Mouse (Mus musculus) neural tube, embryonic 12.5 days (tissue): ENCODE results near the gene Fosl1. TPM values are rescaled to one million over a fixed set of nuclear protein-coding genes. Genes with fewer than 3 reads are reported as not detected.
"Not testable (repeated sequence)": the region's sequence is repeated elsewhere in the genome, so short reads cannot be mapped to it uniquely, and the experiment has no call there.

Source experiments
- ATAC-seq: fragments of 200-750 bp; cut with Nextera tagmentation; 2 replicates; pipeline ENCODE4 v1.8.0; 2017; ENCODE audit warnings: low read depth, mild to moderate bottlenecking, moderate TSS enrichment, moderate library complexity; ENCODE audit not compliant: low FRiP score
- H3K27ac ChIP-seq: fragments of 300-500 bp; sonication (generic); 2 replicates; pipeline ENCODE4 v1.5.1; 2016
- H3K27me3 ChIP-seq: fragments of 300-500 bp; sonication (generic); replicated peaks from 2 replicates; pipeline ENCODE4 v1.6.1; 2016; ENCODE audit warnings: mild to moderate bottlenecking
- H3K36me3 ChIP-seq: fragments of 300-500 bp; sonication (generic); 2 replicates; pipeline ENCODE4 v1.6.1; 2016; ENCODE audit warnings: mild to moderate bottlenecking
- H3K4me1 ChIP-seq: fragments of 300-500 bp; sonication (generic); 2 replicates; pipeline ENCODE4 v1.6.1; 2016
- H3K4me2 ChIP-seq: fragments of 300-500 bp; sonication (generic); replicated peaks from 2 replicates; pipeline ENCODE4 v1.6.1; 2016; ENCODE audit warnings: mild to moderate bottlenecking
- H3K4me3 ChIP-seq: fragments of 300-500 bp; sonication (generic); 2 replicates; pipeline ENCODE4 v1.5.1; 2016
- H3K9ac ChIP-seq: fragments of 300-500 bp; sonication (generic); 2 replicates; pipeline ENCODE4 v1.6.1; 2016; ENCODE audit warnings: mild to moderate bottlenecking
- H3K9me3 ChIP-seq: fragments of 300-500 bp; sonication (generic); 2 replicates; pipeline ENCODE4 v1.6.1; 2016; ENCODE audit warnings: mild to moderate bottlenecking
- WGBS: fragments of 180-500 bp; shearing (Covaris S2); methylation state at CpG from one replicate; pipeline ENCODE4 v1.1.7; 2016; 5-methylcytosine and 5-hydroxymethylcytosine counted together
- polyA plus RNA-seq: library from polyadenylated mRNA; unstranded; fragments of >200 nt; fragmentation: Nextera tagmentation; extraction: Ambion mirVana; gene quantifications from 2 replicates; pipeline ENCODE4 v1.2.1, GENCODE M21; 2016

Gene Fosl1
- not detected in 2 replicates for polyA plus RNA-seq

GRCm38 (mm10) chr19:5447515-5448353 lies at the start of gene Fosl1:
Fosl1 (plus strand) TSS chr19:5447547.
- H3K4me1 ChIP-seq = peaks cover 16% of the 10 kb centered on the region
- WGBS = 1% methylated on average over 70 of the region's 70 CpGs
- ATAC-seq = 0 out of 2 replicates have a peak, but pooled peaks have one; percentile 44
- peak within 1 kb of the TSS; percentile 54 for H3K9ac ChIP-seq
- peaks cover 60% of the 10 kb centered on the region for H3K27me3 ChIP-seq
- no peaks in the 10 kb centered on the region for H3K9me3 ChIP-seq
- H3K4me2 ChIP-seq = peak within 1 kb of the TSS; percentile 95
- H3K27ac ChIP-seq = no peak within 1 kb of the TSS
- H3K36me3 ChIP-seq = no peaks in the 10 kb centered on the region
- H3K4me3 ChIP-seq = peak within 1 kb of the TSS; percentile 34

DNA sequence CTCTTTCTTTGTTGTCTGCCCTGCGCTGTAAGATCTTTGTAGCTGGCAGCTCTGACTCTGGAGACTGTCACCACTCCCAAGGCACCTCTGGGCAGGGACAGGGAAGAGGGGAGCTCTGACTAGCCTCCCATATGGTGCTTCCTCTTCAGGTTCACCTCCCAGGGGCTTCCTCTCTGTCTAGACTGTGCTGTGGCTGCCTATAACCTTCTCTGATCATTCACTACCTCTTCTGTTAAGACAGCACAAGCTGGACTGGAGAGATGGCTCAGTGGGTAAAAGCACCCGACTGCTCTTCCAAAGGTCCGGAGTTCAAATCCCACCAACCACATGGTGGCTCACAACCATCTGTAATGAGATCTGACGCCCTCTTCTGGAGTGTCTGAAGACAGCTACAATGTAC lies 46.3 kb upstream of the Fosl1 start:
- H3K27me3 ChIP-seq, H3K9me3 ChIP-seq, H3K9ac ChIP-seq, ATAC-seq, H3K27ac ChIP-seq, H3K4me1 ChIP-seq, H3K36me3 ChIP-seq, H3K4me3 ChIP-seq, H3K4me2 ChIP-seq: not testable (repeated sequence)
- WGBS = 72% methylated on average over 4 of the region's 4 CpGs

DNA sequence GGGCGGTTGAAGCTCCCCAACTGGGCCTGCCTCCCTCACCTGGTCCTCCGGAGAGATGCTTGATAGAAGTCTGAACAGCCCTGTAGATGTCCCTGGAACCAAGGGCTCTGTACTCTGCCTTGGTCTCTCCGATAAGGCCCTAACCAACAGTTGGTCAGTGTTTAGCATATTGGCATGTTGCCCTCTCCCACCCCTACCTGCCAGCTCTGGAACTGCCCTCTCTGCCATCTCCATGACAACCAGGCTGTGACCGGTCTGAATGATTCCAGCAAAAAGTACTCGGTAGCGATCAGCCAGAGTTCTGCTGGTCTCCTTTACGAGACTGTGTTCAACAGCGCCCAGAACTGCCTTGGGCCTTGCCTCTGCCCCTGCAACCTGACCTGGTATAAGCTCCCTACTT lies 45.1 kb upstream of the Fosl1 start, which contains the start of gene Tsga10ip:
Gene Tsga10ip (minus strand): TSS at position 234 of the 400 bp plus-strand sequence.
- WGBS = 81% methylated on average over 8 of the region's 8 CpGs

DNA sequence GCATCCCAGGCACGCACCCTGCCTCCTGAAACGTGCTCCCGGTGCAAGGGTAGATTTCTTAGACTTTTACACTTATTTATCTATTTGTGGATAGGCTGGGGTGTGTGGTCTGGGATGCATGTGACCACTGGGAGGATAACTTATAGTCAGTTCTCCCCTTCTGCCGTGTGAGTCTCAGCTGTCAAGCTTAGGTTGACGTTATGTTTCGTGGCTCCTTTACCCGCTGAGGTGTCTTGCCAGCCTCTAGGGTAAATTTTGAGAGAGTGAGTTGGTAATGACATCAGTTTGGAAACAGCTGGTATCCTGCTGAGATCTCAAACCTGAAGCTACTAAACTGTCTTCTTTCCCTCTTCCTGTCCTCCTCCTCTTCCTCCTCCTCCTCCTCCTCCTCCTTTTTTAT lies 41.4 kb upstream of the Fosl1 start:
- no peaks in the 10 kb centered on the region for H3K36me3 ChIP-seq
- H3K27me3 ChIP-seq = no peaks in the 10 kb centered on the region
- no peaks in the 10 kb centered on the region for H3K9me3 ChIP-seq
- H3K4me2 ChIP-seq = peak overlapping the region; percentile 59
- 0 out of 2 replicates have a peak, but pooled peaks cover 5% of the 10 kb centered on the region for H3K4me1 ChIP-seq
- peak overlapping the region; percentile 26; the same call in 1 of the 2 replicates for H3K4me3 ChIP-seq
- H3K9ac ChIP-seq = peak overlapping the region; percentile 35; the same call in 1 of the 2 replicates
- ATAC-seq = no peak
- no peak overlapping the region for H3K27ac ChIP-seq
- 27% methylated on average over 7 of the region's 7 CpGs for WGBS

More for the DNA sequence above, 45.1 kb upstream of the Fosl1 start, which contains the start of gene Tsga10ip:
- no peaks in the 10 kb centered on the region for H3K9me3 ChIP-seq
- H3K36me3 ChIP-seq = no peaks in the 10 kb centered on the region
- H3K9ac ChIP-seq = no peak within 1 kb of the TSS
- H3K4me2 ChIP-seq = no peak within 1 kb of the TSS
- no peak within 1 kb of the TSS for H3K4me3 ChIP-seq
- H3K27me3 ChIP-seq = no peaks in the 10 kb centered on the region
- ATAC-seq = no peak
- no peak within 1 kb of the TSS for H3K27ac ChIP-seq
- H3K4me1 ChIP-seq = 0 out of 2 replicates have a peak, but pooled peaks cover under 1% of the 10 kb centered on the region

DNA sequence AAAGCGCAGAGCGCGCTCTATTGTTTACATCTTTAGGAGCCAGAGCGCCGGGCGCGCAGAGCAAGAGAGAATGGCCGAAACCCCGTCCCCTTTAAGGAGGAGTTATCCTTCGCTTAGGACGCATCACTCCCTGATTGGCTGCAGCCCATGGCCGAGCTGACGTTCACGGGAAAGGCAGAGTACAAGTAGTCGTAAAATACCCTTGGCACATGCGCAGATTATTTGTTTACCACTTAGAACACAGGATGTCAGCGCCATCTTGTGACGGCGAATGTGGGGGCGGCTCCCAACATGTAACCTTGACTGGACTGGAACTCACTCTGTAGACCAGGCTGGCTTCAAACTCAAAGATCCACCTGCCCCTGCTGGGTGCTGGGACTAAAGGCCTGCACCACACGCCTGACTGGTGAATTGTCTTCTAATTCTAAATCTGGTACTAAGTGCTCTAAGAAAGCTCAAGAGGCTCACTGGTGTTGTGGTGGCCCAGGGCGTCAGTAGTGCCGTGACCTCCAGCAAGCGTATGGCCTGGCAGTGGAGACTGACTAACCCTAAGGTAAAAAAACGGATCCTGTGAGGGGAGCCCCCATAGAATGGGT lies 40.7 kb upstream of the Fosl1 start:
- peak; percentile 86 for ATAC-seq
- H3K27ac ChIP-seq = peak overlapping the region; percentile 73; the same call in 1 of the 2 replicates
- peak overlapping the region; percentile 51 for H3K4me3 ChIP-seq
- not testable (repeated sequence) for H3K36me3 ChIP-seq, H3K9me3 ChIP-seq, H3K27me3 ChIP-seq, H3K4me1 ChIP-seq
- 18% methylated on average over 25 of the region's 25 CpGs for WGBS
- peak overlapping the region; percentile 64 for H3K4me2 ChIP-seq
- H3K9ac ChIP-seq = peak overlapping the region; percentile 64

GRCm38 (mm10) chr19:5407133-5407532 lies 40.2 kb upstream of the Fosl1 start:
- peak overlapping the region; percentile 64 for H3K4me2 ChIP-seq
- no peaks in the 10 kb centered on the region for H3K36me3 ChIP-seq
- peak; percentile 70 for ATAC-seq
- no peaks in the 10 kb centered on the region for H3K9me3 ChIP-seq
- peak overlapping the region; percentile 64 for H3K9ac ChIP-seq
- no peaks in the 10 kb centered on the region for H3K27me3 ChIP-seq
- peak overlapping the region; percentile 73; the same call in 1 of the 2 replicates for H3K27ac ChIP-seq
- WGBS = 21% methylated on average over 7 of the region's 7 CpGs
- peak overlapping the region; percentile 51 for H3K4me3 ChIP-seq
- peaks cover 5% of the 10 kb centered on the region; the same call in 1 of the 2 replicates for H3K4me1 ChIP-seq

GRCm38 (mm10) chr19:5408057-5409001 lies 39.0 kb upstream of the Fosl1 start:
- ATAC-seq = no peak
- H3K27ac ChIP-seq = no peak overlapping the region
- H3K9me3 ChIP-seq = no peaks in the 10 kb centered on the region
- no peak overlapping the region for H3K9ac ChIP-seq
- H3K4me1 ChIP-seq = peaks cover 5% of the 10 kb centered on the region; the same call in 1 of the 2 replicates
- H3K4me2 ChIP-seq = peak overlapping the region; percentile 64; the same call in 1 of the 2 replicates
- no peaks in the 10 kb centered on the region for H3K36me3 ChIP-seq
- 91% methylated on average over 13 of the region's 13 CpGs for WGBS
- no peaks in the 10 kb centered on the region for H3K27me3 ChIP-seq
- H3K4me3 ChIP-seq = no peak overlapping the region

- Histone ChIP-seq H3K4me3 (no peak overlapping the region), H3K4me1 (peaks cover 5% of the 10 kb centered on the region; the same call in 1 of the 2 replicates), H3K4me2 (no peak overlapping the region), H3K9ac (no peak overlapping the region), H3K27me3 (no peaks in the 10 kb centered on the region), H3K27ac (no peak overlapping the region), H3K36me3 (no peaks in the 10 kb centered on the region), H3K9me3 (no peaks in the 10 kb centered on the region)
- WGBS = 85% methylated on average over 5 of the region's 5 CpGs
- no peak for ATAC-seq
Measured at GRCm38 (mm10) chr19:5409068-5409467, 38.3 kb upstream of the Fosl1 start.

GRCm38 (mm10) chr19:5410641-5411040 lies 36.7 kb upstream of the Fosl1 start:
- H3K4me2 ChIP-seq = no peak overlapping the region
- 91% methylated on average over 5 of the region's 5 CpGs for WGBS
- H3K4me3 ChIP-seq = no peak overlapping the region
- H3K9me3 ChIP-seq = no peaks in the 10 kb centered on the region
- H3K27me3 ChIP-seq = no peaks in the 10 kb centered on the region
- no peak overlapping the region for H3K27ac ChIP-seq
- no peak overlapping the region for H3K9ac ChIP-seq
- ATAC-seq = no peak
- peaks cover 5% of the 10 kb centered on the region; the same call in 1 of the 2 replicates for H3K4me1 ChIP-seq
- H3K36me3 ChIP-seq = no peaks in the 10 kb centered on the region

DNA sequence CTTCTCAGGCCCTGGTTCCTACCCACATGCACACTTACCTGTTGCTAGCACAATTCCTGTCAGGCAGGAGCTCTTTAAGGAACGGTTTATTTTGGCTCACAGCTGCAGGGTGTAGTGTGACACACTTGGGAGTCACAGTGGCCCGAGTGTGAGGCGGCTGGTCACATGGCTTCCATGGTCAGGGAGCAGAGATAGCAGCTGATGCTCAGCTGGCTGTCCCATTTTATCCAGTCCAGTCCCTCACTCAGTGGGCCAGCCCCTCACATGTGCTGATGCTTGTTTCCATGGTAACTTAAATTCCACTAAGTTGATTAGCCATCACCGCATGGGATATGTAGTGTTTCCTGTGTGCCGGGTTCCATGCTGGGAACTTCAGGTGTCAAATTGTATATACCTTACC lies 35.4 kb upstream of the Fosl1 start:
- no peak overlapping the region for H3K9ac ChIP-seq
- H3K36me3 ChIP-seq = no peaks in the 10 kb centered on the region
- H3K9me3 ChIP-seq = no peaks in the 10 kb centered on the region
- H3K4me2 ChIP-seq = no peak overlapping the region
- no peak overlapping the region for H3K27ac ChIP-seq
- H3K4me3 ChIP-seq = no peak overlapping the region
- 75% methylated on average over 5 of the region's 5 CpGs for WGBS
- no peaks in the 10 kb centered on the region for H3K27me3 ChIP-seq
- ATAC-seq = no peak
- peaks cover 5% of the 10 kb centered on the region; the same call in 1 of the 2 replicates for H3K4me1 ChIP-seq

GRCm38 (mm10) chr19:5413840-5414239 lies 33.5 kb upstream of the Fosl1 start:
- H3K9ac ChIP-seq = no peak overlapping the region
- H3K4me3 ChIP-seq = no peak overlapping the region
- H3K27me3 ChIP-seq = no peaks in the 10 kb centered on the region
- ATAC-seq = no peak
- 71% methylated on average over 4 of the region's 4 CpGs for WGBS
- H3K9me3 ChIP-seq = no peaks in the 10 kb centered on the region
- no peak overlapping the region for H3K4me2 ChIP-seq
- no peaks in the 10 kb centered on the region; the same call in 1 of the 2 replicates for H3K4me1 ChIP-seq
- peaks cover 8% of the 10 kb centered on the region; the same call in 1 of the 2 replicates for H3K36me3 ChIP-seq
- H3K27ac ChIP-seq = no peak overlapping the region
